Mouse (Mus musculus) large intestine, adult 2 months (tissue): ENCODE measurements around the gene Lefty2. TPM values are rescaled to one million over a fixed set of nuclear protein-coding genes. Genes with fewer than 3 reads are reported as not detected.

Experiments used
- DNase-seq: peaks from one replicate; pipeline ENCODE4 v3.0.0-alpha.2; 2012; ENCODE audit warnings: low read depth, low spot score
- WGBS: fragments of 180-500 bp; shearing (Covaris S2); methylation state at CpG from one replicate; pipeline ENCODE4 v1.1.7; 2018; 5-methylcytosine and 5-hydroxymethylcytosine counted together
- polyA plus RNA-seq: library from polyadenylated mRNA; depleted of rRNA; stranded (reverse); fragments of >200 nt; gene quantifications from 2 replicates; pipeline ENCODE4 v1.2.3, GENCODE M21; 2012; rRNA removed

The Lefty2 gene
- not detected in 2 replicates for polyA plus RNA-seq

- no peak for DNase-seq
- 73% methylated on average over 10 of the region's 10 CpGs for WGBS
These were observed at the start of gene Lefty2 for GRCm38 (mm10) chr1:180892808-180893207. Gene Lefty2, plus strand, starts transcription at chr1:180893108.

GRCm38 (mm10) chr1:180848114-180848510, 44.8 kb upstream of the Lefty2 start:
- 2% methylated on average over 9 of the region's 9 CpGs for WGBS
- DNase-seq, result no peak

DNA sequence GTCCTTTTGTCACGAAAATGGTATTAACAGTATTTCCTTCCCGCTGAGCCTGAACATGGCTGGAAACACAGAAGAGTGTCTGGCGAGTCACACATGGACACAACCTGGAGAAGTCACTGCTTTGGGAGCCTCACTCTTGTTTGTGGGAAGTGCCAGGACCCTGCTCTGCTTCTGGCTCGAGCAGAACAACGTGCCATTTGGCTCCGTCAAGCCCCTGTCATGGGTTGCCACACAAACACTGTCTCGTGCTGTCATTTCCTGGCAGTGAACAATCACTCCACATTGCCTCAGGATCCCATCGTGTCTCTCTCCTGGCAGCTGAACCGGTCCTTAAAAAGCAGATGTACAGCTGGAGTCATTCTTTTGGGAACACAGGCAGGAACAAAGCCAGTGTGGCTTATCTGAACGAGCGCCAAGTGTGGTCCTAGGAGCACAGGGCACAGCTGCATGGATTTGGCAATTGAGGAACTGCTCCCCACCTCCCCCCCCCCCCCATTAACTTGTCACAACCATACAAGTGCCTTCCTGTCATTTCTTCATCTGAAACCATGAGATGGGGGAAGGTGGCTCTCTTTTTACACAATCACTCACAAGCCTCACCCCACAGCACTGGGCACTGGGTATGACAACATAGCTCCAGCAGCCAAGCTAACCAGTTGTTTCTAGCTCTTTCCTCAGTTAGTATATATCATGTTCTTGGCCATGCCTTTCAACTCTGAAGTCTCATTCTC, 44.2 kb upstream of the Lefty2 start:
- 22% methylated on average over 11 of the region's 11 CpGs for WGBS
- DNase-seq, result no peak

DNA sequence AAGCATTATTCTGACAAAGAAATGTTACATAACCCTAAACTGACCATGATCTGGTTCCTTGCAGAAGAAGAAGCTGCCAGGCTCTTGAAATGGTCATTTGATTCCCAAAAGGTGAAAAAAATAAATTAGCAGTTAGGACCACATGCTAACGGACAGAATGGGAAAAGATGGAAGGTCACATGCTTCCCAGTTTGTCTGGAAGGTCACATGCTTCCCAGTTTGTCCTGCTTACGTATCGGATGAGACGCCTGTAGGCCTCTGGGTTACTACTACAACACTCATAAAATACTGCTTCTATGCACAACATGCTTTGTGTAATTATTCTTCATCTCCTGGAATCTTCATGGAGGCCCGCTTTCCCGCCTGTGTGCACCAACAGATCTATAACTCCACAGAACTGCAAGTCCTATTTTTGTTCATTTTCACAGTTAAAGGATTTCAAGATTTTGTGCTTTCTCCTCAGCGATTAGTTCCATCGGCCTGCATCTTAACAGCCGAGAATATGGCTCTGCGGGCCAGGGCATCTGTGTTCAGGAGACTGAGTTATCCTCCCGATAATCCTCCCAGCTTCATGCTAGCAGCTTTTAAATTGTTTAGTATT, 43.1 kb upstream of the Lefty2 start:
- no peak for DNase-seq
- WGBS, result 52% methylated on average over 11 of the region's 11 CpGs

GRCm38 (mm10) chr1:180850316-180851270, 42.3 kb upstream of the Lefty2 start, which contains the start of gene Sde2:
Gene Sde2, plus strand, starts transcription at chr1:180851127.
- under 1% methylated on average over 76 of the region's 77 CpGs for WGBS
- peak; percentile 99 for DNase-seq

DNA sequence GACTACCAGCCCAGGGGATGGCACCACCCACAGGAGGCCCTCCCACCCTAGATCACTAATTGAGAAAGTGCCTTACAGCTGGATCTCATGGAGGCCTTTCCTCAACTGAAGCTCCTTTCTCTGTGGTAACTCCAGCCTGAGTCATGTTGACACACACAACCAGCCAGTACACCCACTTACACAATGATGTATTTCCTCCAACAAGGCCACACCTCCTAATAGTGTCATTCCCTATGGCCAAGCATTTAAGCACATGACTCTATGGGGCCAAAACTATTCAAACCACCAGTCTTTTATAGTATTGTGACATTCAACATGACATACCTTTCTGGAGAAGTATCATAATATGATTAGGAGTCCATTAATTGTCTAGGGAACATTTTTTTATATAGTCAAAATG, 34.1 kb upstream of the Lefty2 start:
- DNase-seq, result no peak

DNA sequence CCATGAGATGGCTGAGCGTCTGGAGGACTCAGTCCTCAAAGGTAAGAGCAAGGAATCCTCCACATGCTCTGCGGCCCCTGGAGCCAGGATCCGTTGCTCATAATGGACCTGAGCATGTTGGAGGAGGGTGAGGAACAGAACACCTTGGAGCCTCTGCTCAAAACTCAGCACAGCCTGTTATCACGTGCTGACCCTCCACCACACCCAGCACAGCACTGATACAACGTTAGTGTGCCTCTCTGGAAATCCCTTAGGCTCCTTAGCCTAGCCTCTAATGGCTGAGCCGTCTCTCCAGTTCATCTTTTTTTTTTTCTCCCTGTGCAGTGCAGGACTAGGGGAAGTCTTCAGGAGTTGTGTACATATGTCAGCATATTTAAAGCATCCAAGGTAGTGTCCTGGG, 32.9 kb upstream of the Lefty2 start:
- DNase-seq, result no peak
- 87% methylated on average over 6 of the region's 6 CpGs for WGBS

DNA sequence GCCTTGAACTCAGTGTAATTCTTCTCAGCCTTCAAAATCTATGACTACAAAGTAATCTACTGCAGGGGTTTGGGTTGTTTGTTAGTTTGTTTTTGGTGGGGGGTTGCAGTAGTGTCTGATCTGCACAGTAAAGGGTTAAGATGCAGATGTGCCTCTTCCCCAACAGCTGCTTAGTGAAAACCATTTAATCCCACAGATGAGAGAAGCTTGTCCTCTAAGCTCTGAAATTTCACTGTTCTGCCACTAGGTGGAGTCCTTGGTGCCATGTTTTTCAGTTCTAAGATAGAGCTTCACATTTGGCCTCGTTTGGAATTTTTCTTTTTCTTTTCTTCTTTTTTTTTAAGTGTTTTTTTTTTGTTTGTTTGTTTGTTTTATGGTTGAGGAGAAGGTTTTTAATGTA, 29.3 kb upstream of the Lefty2 start:
- WGBS, result 0% methylated on average over 1 of the region's 1 CpGs
- DNase-seq, result no peak

GRCm38 (mm10) chr1:180866001-180866400, 26.9 kb upstream of the Lefty2 start:
- 94% methylated on average over 7 of the region's 7 CpGs for WGBS

DNA sequence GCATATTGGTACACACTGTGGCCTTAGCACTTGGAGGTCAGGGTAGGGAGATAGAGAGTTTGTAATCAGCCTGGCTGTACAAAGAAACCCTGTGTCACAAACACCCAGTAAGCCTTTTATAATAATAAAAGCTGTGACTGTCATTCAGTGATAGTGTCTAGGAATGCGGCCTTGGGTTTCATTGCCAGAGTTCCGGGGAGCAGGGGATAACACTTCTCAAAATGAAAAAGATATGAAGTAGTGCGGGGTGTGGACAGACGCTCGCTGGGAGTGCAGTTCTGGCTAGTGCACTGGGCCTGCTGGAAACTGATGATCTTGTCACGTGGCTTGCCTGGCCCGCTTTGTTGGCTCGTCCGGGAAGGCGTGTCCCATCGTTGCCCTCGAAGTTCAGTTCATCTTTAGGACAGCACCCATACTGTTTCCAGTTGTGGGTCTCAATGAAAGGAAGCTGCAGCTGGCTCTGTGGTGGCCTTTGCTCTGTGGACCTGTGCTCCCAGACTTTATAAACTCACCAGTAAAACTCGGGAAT, 22.7 kb upstream of the Lefty2 start:
- 30% methylated on average over 13 of the region's 13 CpGs for WGBS
- no peak for DNase-seq

More at GRCm38 (mm10) chr1:180866001-180866400, 26.9 kb upstream of the Lefty2 start:
- no peak for DNase-seq

GRCm38 (mm10) chr1:180873861-180874484, 18.9 kb upstream of the Lefty2 start:
- 17% methylated on average over 9 of the region's 9 CpGs for WGBS
- no peak for DNase-seq

GRCm38 (mm10) chr1:180874615-180875014, 18.3 kb upstream of the Lefty2 start:
- no peak for DNase-seq
- 84% methylated on average over 2 of the region's 2 CpGs for WGBS

DNA sequence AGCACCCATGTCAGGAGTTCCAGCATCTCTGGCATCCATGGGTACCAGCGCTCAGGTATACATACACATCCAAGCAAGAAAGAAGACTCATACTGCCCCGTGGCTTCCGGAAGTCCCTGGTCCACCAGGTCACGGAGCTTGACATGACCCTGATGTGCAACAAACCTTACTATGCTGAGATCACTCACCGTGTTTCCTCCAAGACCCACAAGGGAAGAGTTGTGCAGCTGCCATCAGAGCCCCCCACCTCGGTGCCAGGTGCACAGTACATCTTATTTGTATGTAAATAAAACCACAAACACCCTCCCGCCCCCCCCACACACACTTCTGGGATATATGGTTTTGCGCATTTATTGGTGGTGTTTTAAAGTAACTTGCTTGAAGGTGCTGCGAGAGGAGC, 17.8 kb upstream of the Lefty2 start:
- DNase-seq, result no peak
- 85% methylated on average over 9 of the region's 9 CpGs for WGBS

DNA sequence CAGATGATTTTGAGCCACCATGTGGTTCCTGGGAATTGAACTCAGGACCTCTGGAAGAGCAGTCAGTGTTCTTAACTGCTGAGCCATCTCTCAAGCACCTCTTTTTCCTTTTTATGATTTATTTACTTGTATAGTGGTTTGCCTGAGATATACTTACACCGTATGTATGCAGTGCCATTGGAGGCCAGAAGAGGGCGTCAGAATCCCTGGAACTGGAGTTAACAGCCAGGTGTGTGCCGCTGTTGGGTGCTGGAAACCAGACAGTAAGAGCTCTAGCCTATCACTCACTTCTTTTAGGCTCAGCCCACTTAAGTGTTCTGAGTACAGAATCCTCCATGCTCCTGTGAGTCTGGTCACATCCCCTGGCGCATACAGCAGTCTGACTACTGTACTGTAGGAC, 15.4 kb upstream of the Lefty2 start:
- no peak for DNase-seq
- WGBS, result 77% methylated on average over 4 of the region's 4 CpGs

GRCm38 (mm10) chr1:180881768-180882167, 11.1 kb upstream of the Lefty2 start:
- DNase-seq, result no peak
- 50% methylated on average over 3 of the region's 3 CpGs for WGBS

GRCm38 (mm10) chr1:180883731-180884130, 9.2 kb upstream of the Lefty2 start:
- DNase-seq, result no peak

GRCm38 (mm10) chr1:180884484-180884883, 8.4 kb upstream of the Lefty2 start:
- WGBS, result 84% methylated on average over 9 of the region's 9 CpGs

More at GRCm38 (mm10) chr1:180883731-180884130, 9.2 kb upstream of the Lefty2 start:
- 66% methylated on average over 7 of the region's 7 CpGs for WGBS

GRCm38 (mm10) chr1:180888556-180889042, 4.3 kb upstream of the Lefty2 start:
- DNase-seq, result no peak
- 5% methylated on average over 13 of the region's 13 CpGs for WGBS

More at GRCm38 (mm10) chr1:180884484-180884883, 8.4 kb upstream of the Lefty2 start:
- DNase-seq, result no peak

DNA sequence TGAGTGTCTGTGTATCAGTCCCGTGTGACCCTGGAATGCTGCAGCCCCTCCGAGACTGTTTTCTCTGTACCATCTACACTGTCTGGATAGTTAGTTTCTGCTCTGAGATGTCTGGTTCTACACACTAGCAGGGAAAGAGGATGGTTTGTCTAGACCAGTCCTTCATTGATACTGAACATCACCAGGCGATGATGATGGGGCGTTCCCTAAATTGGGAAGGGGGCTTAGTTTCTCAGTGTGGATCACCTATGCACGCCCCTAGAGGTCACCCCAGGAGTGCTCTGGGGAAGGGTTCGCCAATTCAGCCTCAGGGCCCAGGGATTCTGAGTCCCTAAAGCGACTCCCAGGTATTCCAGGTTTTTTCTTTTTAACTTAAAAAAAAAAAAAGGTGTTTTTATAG, 3.7 kb upstream of the Lefty2 start:
- 76% methylated on average over 7 of the region's 7 CpGs for WGBS
- no peak for DNase-seq
